ENCODE assay signal across 8 mouse cellular contexts in the genomic region with DNA sequence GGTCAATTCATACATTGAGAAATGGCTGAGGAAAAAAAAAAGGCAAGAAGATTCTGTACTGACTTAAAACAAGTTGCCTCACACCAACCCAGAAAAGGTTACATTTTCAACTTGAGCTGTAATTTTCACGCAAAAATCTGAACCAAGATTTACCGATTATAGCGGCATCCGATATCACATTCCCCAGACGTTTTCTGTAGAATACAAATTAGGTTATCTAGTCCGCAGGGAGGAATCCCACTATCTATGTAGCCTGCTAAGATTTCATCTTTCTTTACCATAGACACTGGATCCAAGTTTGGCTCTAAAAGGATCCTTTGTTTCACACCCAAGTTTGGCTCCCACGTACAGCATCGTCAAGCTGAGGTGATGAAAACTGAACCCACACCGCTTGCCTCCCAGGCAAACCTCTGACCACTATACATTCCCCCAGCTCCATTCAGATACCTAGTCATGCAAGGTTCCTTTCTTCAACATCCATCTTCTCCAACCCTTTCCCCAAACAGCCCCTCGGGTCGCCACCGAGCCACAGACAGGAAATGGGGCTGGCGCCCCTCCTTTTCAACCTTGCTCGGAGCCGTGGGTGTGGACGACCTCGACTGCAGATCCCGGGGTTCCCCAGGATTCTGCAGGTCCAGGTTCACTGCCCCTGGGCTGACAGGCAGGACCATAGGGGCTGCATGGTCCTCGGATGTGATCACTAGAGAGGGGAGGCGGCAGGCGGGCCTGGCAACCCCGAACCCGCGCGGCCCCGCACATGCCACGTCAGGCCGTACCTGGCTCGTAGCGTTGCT. TPM values are rescaled to one million over a fixed set of nuclear protein-coding genes. Genes with fewer than 3 reads are reported as not detected.
DNase-seq lines count a peak whose midpoint lies in the region; ATAC-seq and TF ChIP-seq lines count a peak whose summit lies in the region.

No protein-coding gene starts in this region.

- intact Hi-C loops in gastrocnemius, adult 2 months (cut with DNase I), result loop anchor here (10.0 kb wide), 1 partner anchor 265 kb away; no protein-coding TSS in a partner anchor
- intact Hi-C loops in gastrocnemius, postnatal 14 days (cut with DNase I; ENCODE audit: low total_unique reads), result loop anchor here (10.0 kb wide), 1 partner anchor 75 kb away; no protein-coding TSS in a partner anchor

- no peak for TF ChIP-seq POLR2A in small intestine, adult 2 months (IDR thresholded peaks at IDR 0.05; ENCODE audit: low read depth, low read length)

- DNase-seq in gastrocnemius, adult 2 months, result no peak
- no peak for DNase-seq in gastrocnemius, postnatal 14 days
- DNase-seq in CD4-positive, CD25-positive, alpha-beta regulatory T cell, adult 2 months (ENCODE audit: low read depth, low spot score), result peak; percentile 6
- DNase-seq in layer of hippocampus, postnatal 10 days (ENCODE audit: low spot score in 2 of 2), result no peak
- no peak for DNase-seq in adrenal gland, postnatal 36 days

- H3K4me2 ChIP-seq in embryonic facial prominence, embryonic 15.5 days (replicated peaks), result peak overlapping the region; percentile 68
- peak overlapping the region; percentile 75 for H3K4me2 ChIP-seq in limb, embryonic 13.5 days (replicated peaks)

- no peaks in the 10 kb centered on the region for H3K9me3 ChIP-seq in embryonic facial prominence, embryonic 15.5 days (replicated peaks)
- no peaks in the 10 kb centered on the region for H3K9me3 ChIP-seq in limb, embryonic 13.5 days

- H3K27ac ChIP-seq in gastrocnemius, adult 2 months, result peak overlapping the region; percentile 89
- H3K27ac ChIP-seq in embryonic facial prominence, embryonic 15.5 days (replicated peaks), result peak overlapping the region; percentile 90
- peak overlapping the region; percentile 88 for H3K27ac ChIP-seq in limb, embryonic 13.5 days
- peak overlapping the region; percentile 59; the same call in 1 of the 2 replicates for H3K27ac ChIP-seq in small intestine, adult 2 months (ENCODE audit: insufficient read depth, low read depth, low read length)

- H3K27me3 ChIP-seq in embryonic facial prominence, embryonic 15.5 days, result no peaks in the 10 kb centered on the region
- H3K27me3 ChIP-seq in limb, embryonic 13.5 days, result no peaks in the 10 kb centered on the region
- no peaks in the 10 kb centered on the region for H3K27me3 ChIP-seq in small intestine, adult 2 months (ENCODE audit: control insufficient read depth, insufficient read depth, low read length)

- no peak for TF ChIP-seq CTCF in gastrocnemius, adult 2 months (IDR thresholded peaks at IDR 0.05)
- no peak for TF ChIP-seq CTCF in small intestine, adult 2 months (IDR thresholded peaks at IDR 0.05; ENCODE audit: extremely low read depth, insufficient read length, insufficient replicate concordance, low read depth, low read length)

- peaks cover 11% of the 10 kb centered on the region for H3K4me1 ChIP-seq in embryonic facial prominence, embryonic 15.5 days
- peaks cover 14% of the 10 kb centered on the region for H3K4me1 ChIP-seq in limb, embryonic 13.5 days
- peaks cover 3% of the 10 kb centered on the region; the same call in 1 of the 2 replicates for H3K4me1 ChIP-seq in small intestine, adult 2 months (ENCODE audit: control insufficient read depth, insufficient read depth, insufficient read length, low read length)

- H3K9ac ChIP-seq in embryonic facial prominence, embryonic 15.5 days, result peak overlapping the region; percentile 83
- H3K9ac ChIP-seq in limb, embryonic 13.5 days, result peak overlapping the region; percentile 89

- under 1% methylated on average over 30 of the region's 30 CpGs for WGBS in embryonic facial prominence, embryonic 15.5 days
- 1% methylated on average over 30 of the region's 30 CpGs for WGBS in limb, embryonic 13.5 days
- under 1% methylated on average over 30 of the region's 30 CpGs for WGBS in small intestine, adult 2 months

- no peak for ATAC-seq in embryonic facial prominence, embryonic 15.5 days (ENCODE audit: insufficient number of reproducible peaks, low FRiP score, low TSS enrichment, low read depth)
- no peak; the same call in 1 of the 2 replicates for ATAC-seq in limb, embryonic 13.5 days (ENCODE audit: low FRiP score, low read depth)

- H3K4me3 ChIP-seq in gastrocnemius, adult 2 months, result peak overlapping the region; percentile 86
- H3K4me3 ChIP-seq in embryonic facial prominence, embryonic 15.5 days (replicated peaks), result peak overlapping the region; percentile 99
- H3K4me3 ChIP-seq in limb, embryonic 13.5 days, result peak overlapping the region; percentile 96
- H3K4me3 ChIP-seq in small intestine, adult 2 months (ENCODE audit: low read depth, low read length), result peak overlapping the region; percentile 97

- H3K36me3 ChIP-seq in embryonic facial prominence, embryonic 15.5 days, result no peaks in the 10 kb centered on the region
- H3K36me3 ChIP-seq in limb, embryonic 13.5 days, result no peaks in the 10 kb centered on the region
- 0 out of 2 replicates have a peak, but pooled peaks cover 2% of the 10 kb centered on the region for H3K36me3 ChIP-seq in small intestine, adult 2 months (ENCODE audit: control insufficient read depth, insufficient read depth, low read length)

RNA-seq across cellular contexts. Expression of gene Morn2, which starts 0.5 kb away (rescaled TPM):
- total RNA-seq in gastrocnemius, adult 2 months (2021), result 10 to 100 TPM in 1 of 2 experiments, 1 to 10 TPM in 1; 7.6 to 11.0 TPM
- total RNA-seq in gastrocnemius, postnatal 14 days (2021), result 1 to 10 TPM; 4.9 to 6.1 TPM
- polyA plus RNA-seq in embryonic facial prominence, embryonic 15.5 days (2015; fragmentation: Nextera tagmentation; extraction: Ambion mirVana), result 28.2 and 35.1 TPM in 2 replicates
- 18.9 and 19.7 TPM in 2 replicates for polyA plus RNA-seq in limb, embryonic 13.5 days (2015; fragmentation: Nextera tagmentation; extraction: Ambion mirVana)
- polyA plus RNA-seq in small intestine, adult 2 months (2012; rRNA removed), result 0.66 and 0.72 TPM in 2 replicates
- 10 to 100 TPM; 18.5 to 21.9 TPM for total RNA-seq in layer of hippocampus, postnatal 10 days (2021)
- total RNA-seq in adrenal gland, postnatal 36 days (2021), result 10 to 100 TPM; 13.7 to 17.6 TPM

RNA-seq across cellular contexts. Expression of gene Dhx57, which starts 0.8 kb away (rescaled TPM):
- 1 to 10 TPM; 7.9 to 8.1 TPM for total RNA-seq in gastrocnemius, adult 2 months (2021)
- total RNA-seq in gastrocnemius, postnatal 14 days (2021), result 1 to 10 TPM; 6.4 to 6.7 TPM
- 18.6 and 18.8 TPM in 2 replicates for polyA plus RNA-seq in embryonic facial prominence, embryonic 15.5 days (2015; fragmentation: Nextera tagmentation; extraction: Ambion mirVana)
- 24.4 and 25.5 TPM in 2 replicates for polyA plus RNA-seq in limb, embryonic 13.5 days (2015; fragmentation: Nextera tagmentation; extraction: Ambion mirVana)
- polyA plus RNA-seq in small intestine, adult 2 months (2012; rRNA removed), result 2.1 and 4.6 TPM in 2 replicates
- total RNA-seq in layer of hippocampus, postnatal 10 days (2021), result 10 to 100 TPM; 54.2 to 59.1 TPM
- 10 to 100 TPM; 11.9 to 12.7 TPM for total RNA-seq in adrenal gland, postnatal 36 days (2021)

RNA-seq across cellular contexts. Expression of gene Arhgef33, which starts 17.7 kb away (rescaled TPM):
- not detected for total RNA-seq in gastrocnemius, adult 2 months (2021)
- under 1 TPM in 1 of 2 experiments, not detected in 1; 0.64 TPM for total RNA-seq in gastrocnemius, postnatal 14 days (2021)
- 0.65 and 1.2 TPM in 2 replicates for polyA plus RNA-seq in embryonic facial prominence, embryonic 15.5 days (2015; fragmentation: Nextera tagmentation; extraction: Ambion mirVana)
- 1.2 and 1.5 TPM in 2 replicates for polyA plus RNA-seq in limb, embryonic 13.5 days (2015; fragmentation: Nextera tagmentation; extraction: Ambion mirVana)
- polyA plus RNA-seq in small intestine, adult 2 months (2012; rRNA removed), result 0.11 and 0.28 TPM in 2 replicates
- 1 to 10 TPM; 2.4 to 2.6 TPM for total RNA-seq in layer of hippocampus, postnatal 10 days (2021)
- under 1 TPM in 1 of 2 experiments, not detected in 1; 0.63 TPM for total RNA-seq in adrenal gland, postnatal 36 days (2021)

Comparison
In these comparisons a context has a peak if more than half of its experiments do, and no peak if none do; other contexts are left out.
1. RNA of gene Dhx57, which starts 0.8 kb away (total RNA-seq): 54.2 to 59.1 TPM in layer of hippocampus, postnatal 10 days; 11.9 to 12.7 TPM in adrenal gland, postnatal 36 days, 7.9 to 8.1 TPM in gastrocnemius, adult 2 months and 6.4 to 6.7 TPM in gastrocnemius, postnatal 14 days; every median in the first group is over 4 times any median in the second.
2. Peak in every context shown above with its lines, with median percentiles within 50 percentile points of each other: H3K27ac ChIP-seq and H3K4me3 ChIP-seq.